Mouse (Mus musculus) ES-E14 (cell line): ENCODE measurements around the gene Abcg8.

Experiments used
- CHD2 ChIP-seq: IDR thresholded peaks from 2 replicates; pipeline ENCODE4 v1.6.1; 2014; ENCODE audit warnings: mild to moderate bottlenecking, low read depth, low read length, inconsistent platforms
- HCFC1 ChIP-seq: IDR thresholded peaks from 2 replicates; pipeline ENCODE4 v1.6.1; 2012; ENCODE audit warnings: low read length, inconsistent platforms, borderline replicate concordance; ENCODE audit not compliant: insufficient read depth
- MAFK ChIP-seq: IDR thresholded peaks from 2 replicates; pipeline ENCODE4 v1.6.1; 2014; ENCODE audit warnings: mild to moderate bottlenecking, low read depth, low read length, inconsistent platforms; ENCODE audit not compliant: insufficient read depth
- ZC3H11A ChIP-seq: IDR thresholded peaks from 2 replicates; pipeline ENCODE4 v1.6.1; 2012; ENCODE audit warnings: low read depth, mild to moderate bottlenecking, inconsistent platforms, low read length, borderline replicate concordance
- ZNF384 ChIP-seq: IDR thresholded peaks from 2 replicates; pipeline ENCODE4 v1.6.1; 2012; ENCODE audit warnings: low read depth, low read length, inconsistent platforms

DNA sequence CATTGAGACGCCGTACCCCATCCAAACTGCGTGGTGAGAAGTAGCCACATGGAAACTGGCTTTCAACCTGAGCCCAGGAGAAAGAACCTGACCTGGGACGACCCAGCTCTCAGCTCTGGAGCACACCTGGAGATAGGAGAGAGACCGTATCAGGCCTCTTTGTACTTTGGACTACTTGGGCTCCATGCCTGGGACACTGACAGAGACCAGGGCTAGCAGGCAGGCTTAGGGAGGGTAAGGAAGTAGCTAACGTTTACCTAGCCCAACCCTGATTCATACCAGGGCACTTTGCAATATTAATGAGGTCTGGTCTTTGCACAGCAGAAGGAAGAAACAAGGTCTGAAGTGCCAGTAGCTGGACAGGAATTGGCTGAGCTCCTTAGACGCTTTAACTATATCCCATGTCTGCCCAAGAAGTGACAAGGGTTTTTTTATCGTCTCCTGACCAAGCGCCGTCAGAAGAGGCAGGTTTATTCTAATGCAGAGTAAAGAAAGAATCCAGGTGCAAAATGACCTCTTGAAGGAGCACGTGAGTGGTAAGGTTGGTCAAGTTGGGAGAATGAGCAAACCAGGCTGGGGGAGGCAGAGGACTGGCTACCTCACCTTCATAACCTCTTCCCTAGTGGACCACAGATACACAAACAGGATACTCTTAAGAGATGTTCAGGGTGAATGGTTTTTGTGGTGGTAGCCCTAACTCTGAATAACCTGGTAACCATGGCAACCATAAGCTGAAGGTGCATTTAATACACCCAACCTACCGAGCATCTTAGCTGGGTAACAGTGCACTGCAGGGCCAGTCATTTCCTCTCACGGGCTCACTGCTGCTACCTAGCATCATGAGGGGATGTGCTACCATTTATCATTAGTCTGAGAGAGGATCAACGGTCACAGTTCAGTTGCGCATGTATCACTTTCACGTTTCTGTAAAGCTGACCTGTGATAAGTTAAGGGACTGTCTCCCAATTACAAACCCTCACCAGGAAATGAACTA lies 3.4 kb upstream of the Abcg8 start:
- TF ChIP-seq HCFC1 (no peak), CHD2 (no peak), ZC3H11A (no peak), ZNF384 (no peak), MAFK (no peak)
